Mouse (Mus musculus) limb, embryonic 11.5 days (tissue): ENCODE data around the gene Phldb1. TPM values are rescaled to one million over a fixed set of nuclear protein-coding genes. Genes with fewer than 3 reads are reported as not detected.
A peak's percentile ranks its signal among the peaks of the same experiment; 100 is the strongest.

ENCODE experiments used
- ATAC-seq: fragments of 200-750 bp; cut with Nextera tagmentation; 2 replicates; pipeline ENCODE4 v1.8.0; 2017; ENCODE audit warnings: low read depth; ENCODE audit not compliant: insufficient number of reproducible peaks, low FRiP score, low TSS enrichment
- DNase-seq: peaks from one replicate; pipeline ENCODE4 v3.0.0-alpha.2; 2015; ENCODE audit warnings: low spot score
- H3K27ac ChIP-seq: fragments of 300-500 bp; sonication (generic); replicated peaks from 2 replicates; pipeline ENCODE4 v1.5.1; 2014; ENCODE audit warnings: low read depth, mild to moderate bottlenecking, low read length
- H3K27me3 ChIP-seq: fragments of 300-500 bp; sonication (generic); 2 replicates; pipeline ENCODE4 v1.6.1; 2014; ENCODE audit warnings: mild to moderate bottlenecking, low read length, mixed read lengths; ENCODE audit not compliant: control insufficient read depth, insufficient read depth
- H3K36me3 ChIP-seq: fragments of 300-500 bp; sonication (generic); 2 replicates; pipeline ENCODE4 v1.6.1; 2014; ENCODE audit warnings: mild to moderate bottlenecking, low read length, moderate library complexity, mixed read lengths; ENCODE audit not compliant: control insufficient read depth, insufficient read depth
- H3K4me1 ChIP-seq: fragments of 300-500 bp; sonication (generic); 2 replicates; pipeline ENCODE4 v1.6.1; 2014; ENCODE audit warnings: low read length, mixed read lengths; ENCODE audit not compliant: control insufficient read depth, insufficient read depth
- H3K4me2 ChIP-seq: fragments of 300-500 bp; sonication (generic); 2 replicates; pipeline ENCODE4 v1.6.1; 2014; ENCODE audit warnings: low read depth, mild to moderate bottlenecking, moderate library complexity; ENCODE audit not compliant: severe bottlenecking
- H3K4me3 ChIP-seq: fragments of 300-500 bp; sonication (generic); 2 replicates; pipeline ENCODE4 v1.5.1; 2014; ENCODE audit warnings: low read depth, low read length
- H3K9ac ChIP-seq: fragments of 300-500 bp; sonication (generic); 2 replicates; pipeline ENCODE4 v1.6.1; 2014; ENCODE audit warnings: mild to moderate bottlenecking, low read length
- H3K9me3 ChIP-seq: fragments of 300-500 bp; sonication (generic); 2 replicates; pipeline ENCODE4 v1.6.1; 2016; ENCODE audit warnings: low read length; ENCODE audit not compliant: control insufficient read depth
- WGBS: fragments of 180-500 bp; shearing (Covaris S2); extraction: QIAGEN DNeasy Blood & Tissue Kit; methylation state at CpG from one replicate; pipeline ENCODE4 v1.1.7; 2014; 5-methylcytosine and 5-hydroxymethylcytosine counted together
- polyA plus RNA-seq: library from polyadenylated mRNA; unstranded; fragments of >200 nt; fragmentation: Nextera tagmentation; extraction: Ambion mirVana; gene quantifications from 2 replicates; pipeline ENCODE4 v1.2.1, GENCODE M21; 2014

The Phldb1 gene
- polyA plus RNA-seq, 1 experiment from 2014 or later: 41.6 TPM

GRCm38 (mm10) chr9:44748473-44748872 lies 13.5 kb upstream of the Phldb1 start:
- peaks cover 33% of the 10 kb centered on the region for H3K36me3 ChIP-seq
- no peak for DNase-seq

GRCm38 (mm10) chr9:44747341-44747740 lies 12.3 kb upstream of the Phldb1 start:
- H3K36me3 ChIP-seq: peaks cover 32% of the 10 kb centered on the region
- no peak overlapping the region for H3K4me3 ChIP-seq
- no peak for DNase-seq
- ATAC-seq: no peak
- no peak overlapping the region for H3K27ac ChIP-seq
- H3K4me2 ChIP-seq: no peak overlapping the region
- H3K9me3 ChIP-seq: no peaks in the 10 kb centered on the region
- WGBS: 98% methylated on average over 3 of the region's 3 CpGs
- no peak overlapping the region for H3K9ac ChIP-seq
- H3K27me3 ChIP-seq: no peaks in the 10 kb centered on the region
- no peaks in the 10 kb centered on the region for H3K4me1 ChIP-seq

More at GRCm38 (mm10) chr9:44748473-44748872, 13.5 kb upstream of the Phldb1 start:
- Histone ChIP-seq H3K4me1 (no peaks in the 10 kb centered on the region), H3K27ac (no peak overlapping the region), H3K27me3 (no peaks in the 10 kb centered on the region), H3K4me2 (no peak overlapping the region), H3K9ac (no peak overlapping the region), H3K9me3 (no peaks in the 10 kb centered on the region), H3K4me3 (no peak overlapping the region)
- no peak for ATAC-seq
- WGBS: 95% methylated on average over 7 of the region's 7 CpGs

GRCm38 (mm10) chr9:44746666-44747065 lies 11.7 kb upstream of the Phldb1 start:
- WGBS: 91% methylated on average over 3 of the region's 3 CpGs
- DNase-seq (no peak), ATAC-seq (no peak)
- Histone ChIP-seq H3K4me2 (no peak overlapping the region), H3K4me3 (no peak overlapping the region), H3K27ac (no peak overlapping the region), H3K27me3 (no peaks in the 10 kb centered on the region), H3K9ac (no peak overlapping the region), H3K4me1 (no peaks in the 10 kb centered on the region), H3K36me3 (peaks cover 28% of the 10 kb centered on the region), H3K9me3 (no peaks in the 10 kb centered on the region)

- no peak for ATAC-seq
- DNase-seq: no peak
- Histone ChIP-seq H3K36me3 (peaks cover 24% of the 10 kb centered on the region), H3K4me1 (no peaks in the 10 kb centered on the region), H3K4me3 (no peak overlapping the region), H3K27me3 (no peaks in the 10 kb centered on the region), H3K9ac (no peak overlapping the region), H3K9me3 (no peaks in the 10 kb centered on the region), H3K4me2 (no peak overlapping the region), H3K27ac (no peak overlapping the region)
- WGBS: 94% methylated on average over 7 of the region's 7 CpGs
Observed at GRCm38 (mm10) chr9:44745371-44745770, 10.4 kb upstream of the Phldb1 start.

- no peak overlapping the region for H3K27ac ChIP-seq
- no peaks in the 10 kb centered on the region for H3K9me3 ChIP-seq
- H3K4me3 ChIP-seq: no peak overlapping the region
- DNase-seq: no peak
- peaks cover 16% of the 10 kb centered on the region for H3K36me3 ChIP-seq
- no peak for ATAC-seq
- WGBS: 82% methylated on average over 1 of the region's 1 CpGs
- H3K4me2 ChIP-seq: no peak overlapping the region
- H3K9ac ChIP-seq: no peak overlapping the region
- no peaks in the 10 kb centered on the region for H3K27me3 ChIP-seq
- peaks cover 9% of the 10 kb centered on the region for H3K4me1 ChIP-seq
Observed at GRCm38 (mm10) chr9:44740663-44741192, 5.7 kb upstream of the Phldb1 start.

GRCm38 (mm10) chr9:44737240-44737949 lies 2.4 kb upstream of the Phldb1 start:
- Histone ChIP-seq H3K27me3 (no peaks in the 10 kb centered on the region), H3K9ac (no peak overlapping the region), H3K9me3 (no peaks in the 10 kb centered on the region), H3K4me2 (peak overlapping the region; percentile 29), H3K4me1 (peaks cover 17% of the 10 kb centered on the region), H3K36me3 (no peaks in the 10 kb centered on the region), H3K27ac (peak overlapping the region; percentile 91), H3K4me3 (no peak overlapping the region)
- ATAC-seq (peak; percentile 36; the same call in 1 of the 2 replicates), DNase-seq (peak; percentile 74)
- WGBS: 17% methylated on average over 8 of the region's 8 CpGs

GRCm38 (mm10) chr9:44736301-44736700 lies 1.3 kb upstream of the Phldb1 start:
- no peak for ATAC-seq
- H3K4me2 ChIP-seq: no peak overlapping the region
- peaks cover 17% of the 10 kb centered on the region for H3K4me1 ChIP-seq
- WGBS: 62% methylated on average over 2 of the region's 2 CpGs
- no peaks in the 10 kb centered on the region for H3K36me3 ChIP-seq
- H3K27ac ChIP-seq: peak overlapping the region; percentile 42; the same call in 1 of the 2 replicates
- no peak overlapping the region for H3K9ac ChIP-seq
- no peak for DNase-seq
- H3K4me3 ChIP-seq: no peak overlapping the region
- H3K27me3 ChIP-seq: no peaks in the 10 kb centered on the region
- H3K9me3 ChIP-seq: no peaks in the 10 kb centered on the region

GRCm38 (mm10) chr9:44735886-44736285 lies 888 bp upstream of the Phldb1 start:
- DNase-seq: no peak

More at GRCm38 (mm10) chr9:44735886-44736285, 888 bp upstream of the Phldb1 start:
- ATAC-seq: no peak
- H3K9me3 ChIP-seq: no peaks in the 10 kb centered on the region
- WGBS: 75% methylated on average over 6 of the region's 6 CpGs
- H3K36me3 ChIP-seq: no peaks in the 10 kb centered on the region
- no peak overlapping the region for H3K9ac ChIP-seq
- no peaks in the 10 kb centered on the region for H3K27me3 ChIP-seq
- H3K27ac ChIP-seq: peak overlapping the region; percentile 38
- peaks cover 17% of the 10 kb centered on the region for H3K4me1 ChIP-seq
- no peak overlapping the region for H3K4me3 ChIP-seq
- H3K4me2 ChIP-seq: no peak overlapping the region
